28 mouse cellular contexts compared by ENCODE assay signal in genomic region chr3:106808972-106809695, GRCm38 (mm10). TPM values are rescaled to one million over a fixed set of nuclear protein-coding genes. Genes with fewer than 3 reads are reported as not detected.
DNase-seq lines count a peak whose midpoint lies in the region; ATAC-seq and TF ChIP-seq lines count a peak whose summit lies in the region.
"Had no signal": no experiment of that assay in that cellular context is flagged by ENCODE, and none has a peak within 500 bp of the region (broad histone marks: within the 10 kb centered on the region; RNA-seq: fewer than 3 reads in every experiment).

No protein-coding gene starts in this region.

- TF ChIP-seq CTCF in spleen, adult 2 months (IDR thresholded peaks at IDR 0.05; ENCODE audit: extremely low read depth, insufficient read depth, insufficient read length, insufficient replicate concordance): no peak

- peak in 1 of 2 experiments; percentile 28 for DNase-seq in spleen, adult 2 months (ENCODE audit: low read depth in 1 of 2, low spot score in 2 of 2)
- DNase-seq in spleen, adult 12 weeks (ENCODE audit: low spot score): no peak
- DNase-seq in induced T-regulatory cell, adult 2 months (ENCODE audit: low read depth): peak; percentile 35
- DNase-seq in gastrocnemius, postnatal 10 days: no peak
- no peak for DNase-seq in thymus, postnatal 10 days (ENCODE audit: low spot score in 2 of 2)
- DNase-seq: adrenal gland, adult 2 months; adrenal gland, postnatal 25 days; cerebellum, adult 18-20 months; cerebellum, adult 9-11 months; cerebellum, postnatal 36 days; forebrain, postnatal 0 days; heart, adult 2 months; heart, postnatal 14 days had no signal

- ATAC-seq in megakaryocyte progenitor cell, adult 5-6 weeks (replicated peaks; ENCODE audit: poor library complexity): peak; percentile 75
- no peak for ATAC-seq in intestine, embryonic 15.5 days
- ATAC-seq: activated CD4-positive, CD25-positive, alpha-beta regulatory T cell, adult 4 months; forebrain, embryonic 13.5 days; forebrain, postnatal 0 days; Patski had no signal

- no peaks in the 10 kb centered on the region for H3K4me1 ChIP-seq in spleen, adult 2 months (ENCODE audit: control insufficient read depth, insufficient read depth, insufficient read length)
- H3K4me1 ChIP-seq in intestine, embryonic 15.5 days (replicated peaks): no peaks in the 10 kb centered on the region
- H3K4me1 ChIP-seq: embryonic facial prominence, embryonic 10.5 days; forebrain, embryonic 13.5 days; heart, embryonic 15.5 days; hindbrain, embryonic 13.5 days had no signal

- 18% methylated on average over 2 of the region's 2 CpGs for WGBS in spleen, adult 2 months
- 62% methylated on average over 2 of the region's 2 CpGs for WGBS in intestine, embryonic 15.5 days

- no peaks in the 10 kb centered on the region for H3K36me3 ChIP-seq in spleen, adult 2 months (ENCODE audit: control insufficient read depth, insufficient read depth, low read length)
- no peaks in the 10 kb centered on the region for H3K36me3 ChIP-seq in intestine, embryonic 15.5 days
- H3K36me3 ChIP-seq: embryonic facial prominence, embryonic 10.5 days; heart, embryonic 15.5 days; hindbrain, embryonic 13.5 days had no signal

- TF ChIP-seq POLR2A in spleen, adult 2 months (IDR thresholded peaks at IDR 0.05; ENCODE audit: low read depth, low read length): no peak

- H3K9me3 ChIP-seq in intestine, embryonic 15.5 days: 0 out of 2 replicates have a peak, but pooled peaks cover 4% of the 10 kb centered on the region
- H3K9me3 ChIP-seq: forebrain, embryonic 13.5 days; hindbrain, embryonic 13.5 days had no signal

- H3K4me2 ChIP-seq in intestine, embryonic 15.5 days (replicated peaks): no peak overlapping the region
- H3K4me2 ChIP-seq: forebrain, embryonic 13.5 days; heart, embryonic 11.5 days; heart, embryonic 15.5 days; hindbrain, embryonic 13.5 days had no signal

- H3K4me3 ChIP-seq in spleen, adult 2 months (ENCODE audit: extremely low read depth, insufficient read depth, insufficient read length): peak overlapping the region; percentile 4; the same call in 1 of the 2 replicates
- H3K4me3 ChIP-seq in intestine, embryonic 15.5 days (replicated peaks): no peak overlapping the region
- H3K4me3 ChIP-seq: embryonic facial prominence, embryonic 10.5 days; forebrain, embryonic 13.5 days; heart, adult 2 months; heart, embryonic 15.5 days; hindbrain, embryonic 13.5 days had no signal

- H3K27ac ChIP-seq in spleen, adult 2 months (ENCODE audit: insufficient read depth, low read length): peak overlapping the region; percentile 70
- H3K27ac ChIP-seq in intestine, embryonic 15.5 days: no peak overlapping the region
- H3K27ac ChIP-seq: embryonic facial prominence, embryonic 10.5 days; forebrain, embryonic 13.5 days; heart, adult 2 months; heart, embryonic 15.5 days; hindbrain, embryonic 13.5 days had no signal

- no peak overlapping the region for H3K9ac ChIP-seq in intestine, embryonic 15.5 days
- H3K9ac ChIP-seq: forebrain, embryonic 13.5 days; forebrain, postnatal 0 days; heart, embryonic 15.5 days; hindbrain, embryonic 13.5 days had no signal

- H3K27me3 ChIP-seq in spleen, adult 2 months (ENCODE audit: control insufficient read depth, insufficient read depth, low read length): no peaks in the 10 kb centered on the region
- no peaks in the 10 kb centered on the region for H3K27me3 ChIP-seq in intestine, embryonic 15.5 days (replicated peaks)
- H3K27me3 ChIP-seq: CH12.LX; forebrain, embryonic 13.5 days; heart, embryonic 15.5 days; hindbrain, embryonic 13.5 days had no signal

RNA-seq across cellular contexts. Expression of gene Olfr266, which starts 17.0 kb away (rescaled TPM):
- polyA plus RNA-seq in spleen, adult 2 months (2012; rRNA removed): not detected in 2 replicates
- not detected in 2 replicates for total RNA-seq in megakaryocyte progenitor cell, adult 5-6 weeks (2015)
- not detected in 2 replicates for total RNA-seq in megakaryocyte progenitor cell, adult 5-6 weeks (2017)
- polyA plus RNA-seq in intestine, embryonic 15.5 days (2015; fragmentation: Nextera tagmentation; extraction: Ambion mirVana): not detected in 2 replicates
- total RNA-seq in gastrocnemius, postnatal 10 days (2021): not detected
- total RNA-seq: adrenal gland, adult 2 months; adrenal gland, postnatal 25 days; CH12.LX; forebrain, postnatal 0 days; gastrocnemius, adult 18-20 months; gastrocnemius, postnatal 4 days; heart, adult 2 months; heart, postnatal 14 days; hematopoietic stem cell, adult 5-6 weeks had no signal
- polyA plus RNA-seq: activated CD4-positive, CD25-positive, alpha-beta regulatory T cell, adult 4 months; adrenal gland, adult 2 months; C2C12; embryonic facial prominence, embryonic 10.5 days; embryonic facial prominence, embryonic 14.5 days; forebrain, embryonic 13.5 days; forebrain, postnatal 0 days; heart, adult 2 months; heart, embryonic 11.5 days; heart, embryonic 15.5 days; hindbrain, embryonic 13.5 days; Patski had no signal

RNA-seq across cellular contexts. Expression of gene Cd53, which starts 19.2 kb away (rescaled TPM):
- 73.4 and 77.1 TPM in 2 replicates for polyA plus RNA-seq in spleen, adult 2 months (2012; rRNA removed)
- 251 and 299 TPM in 2 replicates for total RNA-seq in megakaryocyte progenitor cell, adult 5-6 weeks (2015)
- 245 and 306 TPM in 2 replicates for total RNA-seq in megakaryocyte progenitor cell, adult 5-6 weeks (2017)
- 8.2 and 9.5 TPM in 2 replicates for polyA plus RNA-seq in intestine, embryonic 15.5 days (2015; fragmentation: Nextera tagmentation; extraction: Ambion mirVana)
- total RNA-seq in gastrocnemius, postnatal 10 days (2021): 1 to 10 TPM; 2.6 to 4.1 TPM
- polyA plus RNA-seq: Patski had no signal

Comparison
In these comparisons a context has a peak if more than half of its experiments do, and no peak if none do; other contexts are left out.
1. RNA of gene Cd53, which starts 19.2 kb away (total RNA-seq): 245 to 306 TPM in megakaryocyte progenitor cell, adult 5-6 weeks; 2.6 to 4.1 TPM in gastrocnemius, postnatal 10 days; every median in the first group is over 10 times any median in the second.